Mouse (Mus musculus) naive thymus-derived CD4-positive, alpha-beta T cell, adult 5 months (primary cell): ENCODE results near the gene Rbm3. TPM values are rescaled to one million over a fixed set of nuclear protein-coding genes. Genes with fewer than 3 reads are reported as not detected.

Experiments
- polyA plus RNA-seq: library from polyadenylated mRNA; unstranded; fragments of 100-300 nt; shearing (Covaris generic); gene quantifications from one replicate; pipeline ENCODE4 v1.2.1, GENCODE M21; 2017

Rbm3 gene
- polyA plus RNA-seq = 653 TPM

DNA sequence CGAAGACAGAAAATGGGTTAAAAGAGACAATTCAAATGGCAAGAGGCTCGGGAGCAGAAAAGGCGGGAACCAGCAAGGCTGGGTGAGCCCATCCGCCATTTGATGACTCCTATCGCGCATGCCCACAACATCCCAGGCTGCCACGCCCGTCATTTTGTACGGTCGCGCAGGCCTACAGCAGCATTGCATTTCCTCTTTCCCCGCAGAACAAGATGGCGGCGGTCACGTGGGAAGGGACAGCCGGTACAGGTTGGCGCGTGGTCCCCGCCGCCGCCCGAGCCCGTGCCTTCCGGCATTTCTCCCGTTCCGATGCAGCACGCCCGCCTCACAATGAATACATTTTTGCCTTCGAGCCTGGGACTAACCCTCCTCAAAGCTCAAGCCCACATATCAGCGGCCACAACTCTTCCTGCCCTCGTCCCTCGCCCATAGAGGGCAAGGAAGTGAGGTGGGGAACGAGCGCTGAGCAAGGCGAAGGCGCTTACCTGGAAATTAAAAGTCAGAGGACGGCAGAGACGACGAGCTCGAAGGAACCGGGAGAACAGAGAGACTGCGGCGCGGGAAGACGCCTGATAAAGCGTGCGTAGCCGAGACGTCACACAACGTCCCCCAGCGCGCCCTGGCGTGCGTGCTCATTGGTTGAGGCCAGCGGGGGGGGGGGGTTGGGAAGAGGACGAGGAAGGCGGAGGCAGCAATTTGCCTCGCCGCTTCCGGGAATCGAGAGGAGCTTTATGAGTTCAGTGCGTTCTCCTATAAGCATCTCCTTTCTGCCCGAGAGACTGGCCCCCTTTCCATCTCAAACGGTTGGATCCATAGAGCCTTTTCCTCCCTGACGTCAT lies at the start of gene Rbm3:
TSS of gene Rbm3 (minus strand) at position 728 of the 839 bp plus-strand sequence.

GRCm38 (mm10) chrX:8193419-8193723 lies 47.7 kb upstream of the Rbm3 start, which contains the start of gene Ebp:
Gene Ebp (minus strand): TSS chrX:8193512.

DNA sequence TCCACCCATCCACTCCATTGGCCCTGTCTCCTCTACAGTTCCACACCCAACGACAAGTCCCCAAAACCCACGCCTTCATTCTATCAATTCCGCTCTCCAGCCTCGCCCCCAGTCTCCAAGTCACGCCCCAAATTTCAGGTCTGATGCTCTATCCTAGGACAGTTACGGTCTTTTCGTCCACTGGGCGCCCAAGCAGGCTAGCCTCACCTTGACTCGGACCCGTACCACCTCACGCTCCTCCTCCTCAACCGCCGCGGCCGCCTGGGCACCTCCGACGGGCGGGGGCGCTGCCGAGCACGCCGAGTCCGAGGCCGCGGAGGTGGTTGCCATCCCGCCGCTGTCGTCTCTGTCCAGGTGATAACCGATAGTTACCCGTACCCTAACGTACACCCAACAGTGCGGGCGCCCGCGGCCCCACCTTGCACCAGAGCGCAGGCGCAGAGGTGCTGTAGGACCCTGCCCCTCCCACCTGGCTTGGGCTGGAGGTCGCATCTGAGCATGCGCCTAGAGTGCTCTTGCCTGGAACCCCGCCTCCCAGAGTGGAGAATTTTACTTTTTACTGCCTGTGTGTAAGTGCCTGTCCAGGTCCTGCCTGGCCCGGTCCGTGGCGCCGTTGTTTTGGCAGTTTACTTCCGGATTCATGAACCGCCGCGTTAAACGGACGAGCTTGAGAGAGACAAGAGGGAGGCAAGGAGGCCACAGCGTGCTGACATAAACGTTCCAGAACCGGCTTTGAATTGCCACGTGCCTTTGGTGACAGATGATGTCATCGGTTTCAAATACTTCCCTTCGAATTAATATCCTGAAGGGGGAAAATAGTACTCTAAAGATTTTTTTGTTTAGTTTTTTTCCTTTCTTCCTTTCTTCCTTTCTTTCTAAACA lies 30.1 kb upstream of the Rbm3 start, which contains the start of gene Tbc1d25:
TSS of gene Tbc1d25 (minus strand) at position 678 of the 882 bp plus-strand sequence.

DNA sequence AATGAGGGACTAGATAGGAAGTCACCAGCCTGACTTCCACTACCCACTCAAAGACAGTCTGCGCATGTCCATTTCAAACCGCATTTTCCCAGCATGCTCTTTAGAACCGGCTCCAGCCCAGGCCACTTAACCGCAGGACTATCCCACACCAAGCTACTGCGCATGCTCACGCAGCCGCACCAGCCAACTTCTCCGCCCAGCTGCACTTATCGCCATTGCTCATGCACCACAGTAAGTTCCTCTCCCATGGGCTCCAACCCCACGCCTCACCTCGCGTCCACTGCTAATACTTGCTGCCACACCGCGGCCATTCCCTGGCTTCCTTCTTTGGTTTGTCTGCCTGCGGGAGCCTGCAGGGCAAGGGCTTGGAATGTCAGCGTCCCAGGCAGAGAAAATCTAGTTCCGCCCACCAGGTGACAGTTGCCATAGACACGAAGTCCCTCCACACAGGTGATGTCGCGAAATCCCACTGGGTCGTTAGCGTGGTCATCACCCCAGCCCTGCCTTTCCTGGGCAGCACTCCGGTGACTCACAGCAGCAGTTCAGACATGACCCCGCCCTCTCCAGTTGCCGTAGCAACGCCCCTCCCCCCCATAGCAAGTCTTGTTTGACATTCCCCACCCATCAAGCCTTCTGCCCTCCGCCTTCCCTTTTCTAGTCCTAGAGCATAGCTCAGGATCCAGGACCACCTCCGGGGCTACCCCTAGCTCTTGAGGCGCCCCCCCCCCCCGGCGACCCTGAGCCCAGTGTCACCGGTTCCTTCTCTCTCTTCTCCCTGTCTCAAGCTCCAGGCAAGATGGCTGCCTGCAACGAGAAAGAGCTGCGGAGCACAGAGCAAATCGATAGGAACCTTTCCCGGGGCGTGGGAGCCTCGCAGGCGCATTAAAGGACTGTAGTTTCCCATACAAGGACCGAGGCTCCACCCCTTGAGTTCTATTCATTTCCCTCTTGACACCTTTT lies 13.4 kb downstream of the Rbm3 start, which contains the start of gene Wdr13:
TSS of gene Wdr13 (minus strand) at position 876 of the 960 bp plus-strand sequence.

DNA sequence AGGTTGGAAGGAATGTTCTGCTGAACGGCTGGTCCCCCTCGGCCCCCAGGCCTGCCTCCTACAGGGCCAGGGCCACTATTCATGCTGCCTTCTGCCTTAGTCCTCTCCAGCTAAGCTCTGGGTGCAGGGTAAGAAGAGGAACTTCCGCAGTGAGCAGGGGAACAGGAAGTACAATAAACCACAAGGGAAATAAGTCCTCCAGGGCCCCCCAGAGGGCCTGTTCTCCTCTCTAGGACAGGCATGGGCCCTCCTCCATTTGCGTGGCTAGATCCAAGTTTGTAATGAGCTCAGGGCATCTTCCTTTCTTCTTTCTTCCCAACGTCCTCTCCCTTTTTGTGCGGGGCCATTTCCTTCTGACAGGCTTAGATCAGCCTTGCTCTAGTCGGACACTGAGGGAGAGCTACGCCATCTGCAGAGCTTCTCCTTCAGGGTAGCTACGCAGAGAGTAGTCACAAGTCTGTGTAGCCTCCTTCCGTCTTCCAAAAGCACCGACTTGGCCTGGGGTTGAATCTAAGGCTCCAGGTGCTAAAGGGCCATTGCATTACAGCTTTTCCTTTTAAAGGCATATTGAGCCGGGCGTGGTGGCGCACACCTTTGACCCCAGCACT lies 55.2 kb downstream of the Rbm3 start, which contains the start of gene Was:
TSS of gene Was (minus strand) at position 153 of the 608 bp plus-strand sequence.

Other genes with a start within 250 kb of the Rbm3 start
- gene Pqbp1, start 246.6 kb downstream of the Rbm3 start, polyA plus RNA-seq = 191 TPM
- gene Timm17b, start 246.5 kb downstream of the Rbm3 start, polyA plus RNA-seq = 88.6 TPM
- gene Gm10491, start 238.0 kb downstream of the Rbm3 start, polyA plus RNA-seq = not detected
- gene Gm10490, start 236.3 kb downstream of the Rbm3 start, polyA plus RNA-seq = not detected
- not detected for gene Pcsk1n, start 226.1 kb downstream of the Rbm3 start, polyA plus RNA-seq
- gene Eras, start 217.3 kb downstream of the Rbm3 start, polyA plus RNA-seq = not detected
- 11.6 TPM for gene Hdac6, start 198.0 kb downstream of the Rbm3 start, polyA plus RNA-seq
- 3.3 TPM for gene Gata1, start 167.8 kb downstream of the Rbm3 start, polyA plus RNA-seq
- gene Glod5, start 127.4 kb downstream of the Rbm3 start, polyA plus RNA-seq = not detected
- gene Suv39h1, start 71.1 kb downstream of the Rbm3 start, polyA plus RNA-seq = 46.3 TPM
- gene Was, start 55.4 kb downstream of the Rbm3 start, polyA plus RNA-seq = 52.7 TPM
- 14.6 TPM for gene Wdr13, start 13.0 kb downstream of the Rbm3 start, polyA plus RNA-seq
- 35.1 TPM for gene Tbc1d25, start 30.3 kb upstream of the Rbm3 start, polyA plus RNA-seq
- gene Ebp, start 47.6 kb upstream of the Rbm3 start, polyA plus RNA-seq = 67.6 TPM
- gene Porcn, start 60.6 kb upstream of the Rbm3 start, polyA plus RNA-seq = not detected
- 21.5 TPM for gene Ftsj1, start 106.5 kb upstream of the Rbm3 start, polyA plus RNA-seq
- not detected for gene Slc38a5, start 125.3 kb upstream of the Rbm3 start, polyA plus RNA-seq
- gene Ssxb10, start 181.5 kb upstream of the Rbm3 start, polyA plus RNA-seq = not detected
- not detected for gene Ssxb9, start 221.1 kb upstream of the Rbm3 start, polyA plus RNA-seq